Mouse (Mus musculus) lung, embryonic 16.5 days (tissue): ENCODE results near the gene Tex11. TPM values are rescaled to one million over a fixed set of nuclear protein-coding genes. Genes with fewer than 3 reads are reported as not detected.
A peak's percentile ranks its signal among the peaks of the same experiment; 100 is the strongest.

Experiments
- ATAC-seq: fragments of 200-750 bp; cut with Nextera tagmentation; 2 replicates; pipeline ENCODE4 v1.8.0; 2017; ENCODE audit warnings: low read depth, mild to moderate bottlenecking, moderate library complexity
- H3K27ac ChIP-seq: fragments of 300-500 bp; sonication (generic); 2 replicates; pipeline ENCODE4 v1.5.1; 2014; ENCODE audit warnings: mild to moderate bottlenecking, control low read depth, low read length
- H3K27me3 ChIP-seq: fragments of 300-500 bp; sonication (generic); 2 replicates; pipeline ENCODE4 v1.6.1; 2014; ENCODE audit warnings: low read depth, low read length, mixed read lengths; ENCODE audit not compliant: control insufficient read depth, insufficient read depth
- H3K36me3 ChIP-seq: fragments of 300-500 bp; sonication (generic); 2 replicates; pipeline ENCODE4 v1.6.1; 2014; ENCODE audit warnings: low read length; ENCODE audit not compliant: control insufficient read depth, insufficient read depth
- H3K4me1 ChIP-seq: fragments of 300-500 bp; sonication (generic); replicated peaks from 2 replicates; pipeline ENCODE4 v1.6.1; 2014; ENCODE audit warnings: low read length, mixed read lengths; ENCODE audit not compliant: control insufficient read depth, insufficient read depth
- H3K4me2 ChIP-seq: fragments of 300-500 bp; sonication (generic); 2 replicates; pipeline ENCODE4 v1.6.1; 2014; ENCODE audit warnings: low read depth, low read length, control low read depth
- H3K4me3 ChIP-seq: fragments of 300-500 bp; sonication (generic); 2 replicates; pipeline ENCODE4 v1.5.1; 2014; ENCODE audit warnings: mild to moderate bottlenecking, low read length, control low read depth
- H3K9ac ChIP-seq: fragments of 300-500 bp; sonication (generic); 2 replicates; pipeline ENCODE4 v1.6.1; 2014; ENCODE audit warnings: low read length, control low read depth
- H3K9me3 ChIP-seq: fragments of 300-500 bp; sonication (generic); 2 replicates; pipeline ENCODE4 v1.6.1; 2016; ENCODE audit warnings: low read length; ENCODE audit not compliant: control insufficient read depth
- WGBS: fragments of 180-500 bp; shearing (Covaris S2); extraction: QIAGEN DNeasy Blood & Tissue Kit; methylation state at CpG from one replicate; pipeline ENCODE4 v1.1.7; 2014; 5-methylcytosine and 5-hydroxymethylcytosine counted together
- polyA plus RNA-seq: library from polyadenylated mRNA; unstranded; fragments of >200 nt; fragmentation: Nextera tagmentation; extraction: Ambion mirVana; gene quantifications from 2 replicates; pipeline ENCODE4 v1.2.1, GENCODE M21; 2015

Tex11 gene
- polyA plus RNA-seq, 1 experiment from 2014 or later, result 0.33 TPM

DNA sequence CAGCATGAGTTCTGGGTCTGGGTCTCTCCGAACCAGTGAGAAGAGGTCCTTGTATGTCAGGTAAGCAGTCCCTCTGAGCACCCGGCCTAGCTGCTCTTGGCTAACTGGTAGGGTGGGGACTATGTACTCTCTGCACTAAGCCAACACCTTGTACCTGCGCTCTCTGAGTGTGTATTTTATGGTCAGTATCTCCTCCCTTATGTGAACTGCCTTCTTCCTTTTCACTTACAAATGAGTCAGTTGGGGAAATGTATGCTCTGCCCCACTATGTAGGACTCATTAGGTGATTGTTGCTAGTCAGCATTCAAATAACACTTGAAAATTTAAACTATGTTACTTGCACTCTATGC lies 262.8 kb downstream of the Tex11 start:
- ATAC-seq, result peak; percentile 31; the same call in 1 of the 2 replicates

DNA sequence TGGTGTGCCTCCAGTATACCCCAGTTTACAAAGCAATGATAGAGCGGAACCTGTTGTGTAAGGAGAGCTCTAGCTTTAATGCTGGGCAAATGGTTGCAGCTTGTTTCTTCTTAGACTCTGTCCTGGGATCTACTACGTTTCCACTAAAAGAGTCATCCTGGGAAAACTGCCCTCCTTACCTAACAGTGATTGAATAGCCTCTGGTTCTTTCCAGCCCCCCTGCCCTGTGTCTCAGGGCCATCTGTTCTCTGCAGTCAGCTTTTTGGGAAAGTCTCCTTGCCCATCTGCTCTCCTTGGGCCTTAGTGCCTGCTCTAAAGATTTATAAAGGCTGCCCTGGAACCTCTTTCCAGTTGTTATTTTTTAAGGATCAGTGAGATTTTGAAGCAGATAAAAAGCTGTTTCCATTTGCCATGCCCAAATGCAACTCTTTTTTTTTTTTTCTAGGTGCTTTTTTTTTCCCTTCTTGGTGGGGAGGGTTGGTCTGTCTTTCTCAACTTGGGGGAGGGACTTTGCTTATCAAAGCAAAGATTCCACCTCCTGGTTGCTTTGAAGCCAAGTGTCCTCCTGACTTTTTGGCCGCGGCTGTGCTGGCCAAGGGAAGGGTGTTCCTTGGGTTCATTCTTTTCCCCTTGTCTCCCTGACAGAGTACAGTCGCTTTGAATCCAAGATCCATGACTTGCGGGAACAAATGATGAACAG lies 263.3 kb downstream of the Tex11 start:
- H3K4me2 ChIP-seq, result no peak overlapping the region
- no peak overlapping the region for H3K4me3 ChIP-seq
- H3K9me3 ChIP-seq, result no peaks in the 10 kb centered on the region
- no peak overlapping the region for H3K9ac ChIP-seq
- no peak for ATAC-seq
- no peaks in the 10 kb centered on the region for H3K4me1 ChIP-seq
- H3K27ac ChIP-seq, result peak overlapping the region; percentile 22; the same call in 1 of the 2 replicates
- H3K36me3 ChIP-seq, result no peaks in the 10 kb centered on the region
- H3K27me3 ChIP-seq, result no peaks in the 10 kb centered on the region
- 67% methylated on average over 6 of the region's 6 CpGs for whole genome bisulfite sequencing

More for the DNA sequence above, 262.8 kb downstream of the Tex11 start:
- Histone ChIP-seq H3K4me2 (no peak overlapping the region), H3K36me3 (no peaks in the 10 kb centered on the region), H3K4me1 (no peaks in the 10 kb centered on the region), H3K27ac (peak overlapping the region; percentile 22; the same call in 1 of the 2 replicates), H3K27me3 (no peaks in the 10 kb centered on the region), H3K9ac (no peak overlapping the region), H3K4me3 (no peak overlapping the region), H3K9me3 (no peaks in the 10 kb centered on the region)
- WGBS, result 71% methylated on average over 3 of the region's 3 CpGs

GRCm38 (mm10) chrX:100789322-100789721 lies 270.1 kb downstream of the Tex11 start:
- 59% methylated on average over 4 of the region's 4 CpGs for WGBS
- Histone ChIP-seq H3K27me3 (no peaks in the 10 kb centered on the region), H3K4me2 (no peak overlapping the region), H3K27ac (no peak overlapping the region), H3K36me3 (no peaks in the 10 kb centered on the region), H3K4me3 (no peak overlapping the region), H3K9ac (no peak overlapping the region), H3K4me1 (no peaks in the 10 kb centered on the region), H3K9me3 (no peaks in the 10 kb centered on the region)
- no peak for ATAC-seq

Other genes with a start within 250 kb of the Tex11 start
- 0.67 and 0.74 TPM in 2 replicates for gene Slc7a3, start 26.4 kb upstream of the Tex11 start, polyA plus RNA-seq
- 48.6 and 52.1 TPM in 2 replicates for gene Snx12, start 162.9 kb upstream of the Tex11 start, polyA plus RNA-seq
- 2.2 and 2.5 TPM in 2 replicates for gene Foxo4, start 194.9 kb upstream of the Tex11 start, polyA plus RNA-seq
- gene Gm614, start 204.3 kb upstream of the Tex11 start, polyA plus RNA-seq, result not detected in 2 replicates
- gene Il2rg, start 208.6 kb upstream of the Tex11 start, polyA plus RNA-seq, result 26.5 and 27.9 TPM in 2 replicates
- gene Gm20489, start 209.4 kb upstream of the Tex11 start, polyA plus RNA-seq, result not detected in 2 replicates
- 34.2 and 34.9 TPM in 2 replicates for gene Med12, start 214.4 kb upstream of the Tex11 start, polyA plus RNA-seq
- gene Nlgn3, start 239.5 kb upstream of the Tex11 start, polyA plus RNA-seq, result 4.2 and 4.9 TPM in 2 replicates